Mouse (Mus musculus) intestine, embryonic 14.5 days (tissue): ENCODE results near the gene Pbx4. TPM values are rescaled to one million over a fixed set of nuclear protein-coding genes. Genes with fewer than 3 reads are reported as not detected.

Source experiments
- ATAC-seq: fragments of 200-750 bp; cut with Nextera tagmentation; replicated peaks from 2 replicates; pipeline ENCODE4 v1.8.0; 2017; ENCODE audit warnings: low read depth, moderate number of reproducible peaks, moderate TSS enrichment, moderate library complexity; ENCODE audit not compliant: low FRiP score, low TSS enrichment
- DNase-seq: peaks from one replicate; pipeline ENCODE4 v3.0.0-alpha.2; 2018; ENCODE audit warnings: low spot score
- H3K27ac ChIP-seq: fragments of 300-500 bp; sonication (generic); 2 replicates; pipeline ENCODE4 v1.5.1; 2014; ENCODE audit warnings: low read depth, mild to moderate bottlenecking, control low read depth
- H3K27me3 ChIP-seq: fragments of 300-500 bp; sonication (generic); replicated peaks from 2 replicates; pipeline ENCODE4 v1.6.1; 2014; ENCODE audit warnings: low read length, control low read depth; ENCODE audit not compliant: control insufficient read depth, insufficient read depth
- H3K36me3 ChIP-seq: fragments of 300-500 bp; sonication (generic); 2 replicates; pipeline ENCODE4 v1.6.1; 2014; ENCODE audit warnings: low read length, control low read depth; ENCODE audit not compliant: control insufficient read depth, insufficient read depth
- H3K4me1 ChIP-seq: fragments of 300-500 bp; sonication (generic); replicated peaks from 2 replicates; pipeline ENCODE4 v1.6.1; 2014; ENCODE audit warnings: low read length, control low read depth, mixed read lengths; ENCODE audit not compliant: control insufficient read depth, insufficient read depth
- H3K4me2 ChIP-seq: fragments of 300-500 bp; sonication (generic); 2 replicates; pipeline ENCODE4 v1.6.1; 2014; ENCODE audit warnings: low read length
- H3K4me3 ChIP-seq: fragments of 300-500 bp; sonication (generic); 2 replicates; pipeline ENCODE4 v1.5.1; 2014; ENCODE audit warnings: low read depth, low read length, control low read depth, mixed read lengths
- H3K9ac ChIP-seq: fragments of 300-500 bp; sonication (generic); 2 replicates; pipeline ENCODE4 v1.6.1; 2014; ENCODE audit warnings: mild to moderate bottlenecking, low read length
- H3K9me3 ChIP-seq: fragments of 300-500 bp; sonication (generic); 2 replicates; pipeline ENCODE4 v1.6.1; 2016; ENCODE audit warnings: low read length, control low read depth; ENCODE audit not compliant: control insufficient read depth
- WGBS: fragments of 180-500 bp; shearing (Covaris S2); extraction: QIAGEN DNeasy Blood & Tissue Kit; methylation state at CpG from one replicate; pipeline ENCODE4 v1.1.7; 2014; 5-methylcytosine and 5-hydroxymethylcytosine counted together
- polyA plus RNA-seq: library from polyadenylated mRNA; unstranded; fragments of >200 nt; fragmentation: Nextera tagmentation; extraction: Ambion mirVana; gene quantifications from 2 replicates; pipeline ENCODE4 v1.2.1, GENCODE M21; 2014

Pbx4 gene
- polyA plus RNA-seq, 1 experiment from 2014 or later = 5.7 TPM

DNA sequence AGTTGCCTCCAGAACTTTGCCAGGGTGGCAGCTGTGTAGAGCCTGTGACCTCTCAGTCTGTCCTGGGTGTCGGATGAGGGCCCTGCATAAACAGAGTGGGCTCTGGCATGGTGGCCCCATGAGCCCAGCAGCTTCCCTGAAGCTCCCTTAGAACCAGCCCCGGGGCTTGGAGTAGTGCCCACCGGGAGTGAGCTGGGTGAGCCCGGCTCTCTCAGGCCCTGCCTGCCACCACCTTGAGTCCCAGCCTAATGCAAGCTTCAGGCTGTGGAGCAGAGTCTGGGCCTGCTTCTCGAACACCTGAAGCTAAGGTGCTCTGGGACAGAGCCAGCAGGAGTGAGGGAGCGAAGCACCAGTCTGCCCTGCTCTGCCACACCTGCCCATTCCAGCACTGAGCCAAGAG lies 38.6 kb downstream of the Pbx4 start:
- DNase-seq (no peak), ATAC-seq (no peak)
- no peaks in the 10 kb centered on the region for H3K36me3 ChIP-seq
- H3K4me3 ChIP-seq = no peak overlapping the region
- no peaks in the 10 kb centered on the region for H3K4me1 ChIP-seq
- no peaks in the 10 kb centered on the region for H3K9me3 ChIP-seq
- H3K27ac ChIP-seq = no peak overlapping the region
- no peaks in the 10 kb centered on the region for H3K27me3 ChIP-seq
- H3K4me2 ChIP-seq = no peak overlapping the region
- WGBS = 85% methylated on average over 6 of the region's 6 CpGs
- H3K9ac ChIP-seq = no peak overlapping the region

DNA sequence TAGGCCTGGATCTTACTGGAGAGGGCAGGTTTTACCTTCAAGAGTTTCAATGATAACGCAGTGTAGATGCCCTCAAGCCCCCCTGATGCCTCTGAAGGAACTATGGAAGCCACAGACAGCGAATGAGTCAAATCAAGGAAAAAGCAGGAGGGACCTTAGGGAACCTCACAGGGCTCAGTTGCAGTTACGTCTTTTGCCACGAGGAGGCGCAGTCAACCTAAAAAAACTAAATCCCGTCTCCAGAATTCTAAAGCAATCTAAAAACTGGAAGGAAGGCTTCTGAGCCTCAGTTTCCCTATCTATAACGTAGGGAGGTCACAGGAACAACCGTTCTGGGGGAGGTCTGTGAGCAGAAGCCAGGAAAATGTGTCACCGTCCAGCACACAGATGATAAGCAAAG lies 41.9 kb downstream of the Pbx4 start:
- H3K36me3 ChIP-seq = no peaks in the 10 kb centered on the region
- H3K27me3 ChIP-seq = peaks cover 15% of the 10 kb centered on the region
- H3K9me3 ChIP-seq = no peaks in the 10 kb centered on the region
- H3K4me3 ChIP-seq = no peak overlapping the region
- WGBS = 9% methylated on average over 9 of the region's 9 CpGs
- DNase-seq (peak; percentile 92), ATAC-seq (no peak)
- no peaks in the 10 kb centered on the region for H3K4me1 ChIP-seq
- H3K9ac ChIP-seq = no peak overlapping the region
- H3K27ac ChIP-seq = no peak overlapping the region
- no peak overlapping the region for H3K4me2 ChIP-seq

DNA sequence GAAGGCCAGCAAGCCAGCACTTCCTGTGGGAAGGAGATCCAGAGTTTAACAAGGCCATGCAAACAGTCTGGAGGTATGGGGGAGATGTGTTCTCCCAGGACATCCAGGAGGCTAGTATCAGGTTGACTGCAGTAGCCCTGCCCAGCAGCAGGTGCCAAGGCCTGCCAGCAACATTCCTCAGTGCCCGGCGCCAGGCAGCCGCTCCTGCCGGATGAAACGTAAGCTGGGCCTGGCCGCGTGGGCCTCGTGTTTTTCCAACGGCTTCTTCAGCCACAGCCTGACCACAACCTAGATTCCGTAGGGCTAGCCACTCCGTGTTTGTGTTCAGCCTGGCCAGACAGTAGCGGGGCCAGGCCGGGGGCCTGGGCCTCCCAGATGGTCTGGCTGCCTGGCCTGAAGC lies 42.4 kb downstream of the Pbx4 start:
- Histone ChIP-seq H3K27ac (no peak overlapping the region), H3K4me1 (no peaks in the 10 kb centered on the region), H3K27me3 (peaks cover 20% of the 10 kb centered on the region), H3K4me3 (no peak overlapping the region), H3K36me3 (no peaks in the 10 kb centered on the region), H3K9ac (no peak overlapping the region), H3K9me3 (no peaks in the 10 kb centered on the region), H3K4me2 (no peak overlapping the region)
- no peak for ATAC-seq
- WGBS = 85% methylated on average over 13 of the region's 13 CpGs
- no peak for DNase-seq

DNA sequence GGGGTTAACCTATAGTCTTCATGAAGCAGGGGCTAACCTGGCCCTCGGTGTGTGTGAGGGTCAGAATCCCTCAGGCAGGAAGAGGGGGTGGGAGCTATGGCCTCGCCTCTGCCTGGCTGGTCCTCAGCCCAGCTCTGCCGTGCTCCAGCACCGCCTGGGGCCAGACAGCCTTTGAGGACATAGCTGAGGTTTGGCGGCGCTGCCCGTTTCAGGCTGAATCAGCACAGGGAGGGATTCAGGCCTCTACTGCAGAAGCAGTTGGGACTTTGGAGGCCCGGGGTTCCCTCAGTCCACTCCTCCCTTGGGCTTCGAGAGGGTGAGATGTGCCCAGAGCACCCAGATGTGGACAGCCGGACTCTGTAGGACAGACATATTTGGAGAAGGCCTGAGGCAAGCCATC lies 43.8 kb downstream of the Pbx4 start:
- DNase-seq (no peak), ATAC-seq (no peak)
- no peaks in the 10 kb centered on the region for H3K9me3 ChIP-seq
- no peaks in the 10 kb centered on the region for H3K4me1 ChIP-seq
- H3K9ac ChIP-seq = no peak overlapping the region
- H3K27ac ChIP-seq = no peak overlapping the region
- H3K4me3 ChIP-seq = no peak overlapping the region
- WGBS = 48% methylated on average over 10 of the region's 10 CpGs
- H3K27me3 ChIP-seq = peaks cover 34% of the 10 kb centered on the region
- H3K4me2 ChIP-seq = no peak overlapping the region
- no peaks in the 10 kb centered on the region for H3K36me3 ChIP-seq

DNA sequence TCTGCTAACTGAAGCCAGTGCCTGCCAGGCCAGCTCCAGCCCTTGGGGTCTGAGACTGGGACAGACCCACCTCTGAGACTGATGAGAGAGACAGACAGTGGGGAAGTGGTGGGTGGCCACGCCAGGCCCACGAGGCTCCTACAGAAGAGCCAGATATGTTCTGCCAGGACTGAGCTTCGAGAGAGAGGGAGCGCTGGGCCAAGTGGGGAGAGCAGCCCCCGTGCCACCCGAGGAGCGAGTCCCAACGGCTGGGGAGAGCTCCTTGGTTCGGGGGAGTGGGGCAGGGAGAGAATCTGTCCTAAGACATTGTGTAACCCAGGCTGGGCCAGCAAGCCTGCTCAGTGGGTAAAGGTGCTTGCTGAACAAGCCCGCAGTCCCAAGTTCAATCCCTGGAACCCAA lies 44.7 kb downstream of the Pbx4 start:
- no peak for DNase-seq
- H3K36me3 ChIP-seq = no peaks in the 10 kb centered on the region
- H3K27ac ChIP-seq = no peak overlapping the region
- H3K4me1 ChIP-seq = peaks cover 4% of the 10 kb centered on the region; the same call in 1 of the 2 replicates
- 72% methylated on average over 10 of the region's 10 CpGs for WGBS
- ATAC-seq = no peak
- H3K9me3 ChIP-seq = no peaks in the 10 kb centered on the region; the same call in 1 of the 2 replicates
- H3K4me3 ChIP-seq = no peak overlapping the region
- no peak overlapping the region for H3K4me2 ChIP-seq
- no peak overlapping the region for H3K9ac ChIP-seq
- H3K27me3 ChIP-seq = peaks cover 43% of the 10 kb centered on the region

DNA sequence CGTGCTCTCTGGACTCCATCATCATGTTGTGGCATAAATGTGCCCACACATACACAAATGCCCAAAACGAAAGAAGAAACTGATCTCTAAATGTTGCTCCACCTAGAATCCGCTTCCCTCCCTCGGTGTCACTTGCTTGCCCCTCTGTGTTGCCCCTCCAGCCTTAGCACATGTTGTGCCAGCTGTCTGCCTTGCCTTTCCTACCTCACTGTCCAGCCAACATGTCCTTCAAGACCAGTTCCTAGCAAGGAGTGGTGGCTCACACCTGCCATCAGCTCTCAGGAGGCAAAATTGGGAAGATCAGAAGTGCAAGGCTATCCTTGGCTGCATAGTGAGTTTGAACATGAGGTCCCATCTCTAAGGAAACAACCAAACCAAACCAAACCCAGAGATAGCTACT lies 45.1 kb downstream of the Pbx4 start:
- Histone ChIP-seq H3K27ac (no peak overlapping the region), H3K9ac (no peak overlapping the region), H3K9me3 (no peaks in the 10 kb centered on the region; the same call in 1 of the 2 replicates), H3K27me3 (peaks cover 47% of the 10 kb centered on the region), H3K4me2 (no peak overlapping the region), H3K4me3 (no peak overlapping the region), H3K36me3 (no peaks in the 10 kb centered on the region), H3K4me1 (peaks cover 4% of the 10 kb centered on the region; the same call in 1 of the 2 replicates)
- DNase-seq = no peak
- ATAC-seq = no peak
- 93% methylated on average over 4 of the region's 4 CpGs for WGBS

DNA sequence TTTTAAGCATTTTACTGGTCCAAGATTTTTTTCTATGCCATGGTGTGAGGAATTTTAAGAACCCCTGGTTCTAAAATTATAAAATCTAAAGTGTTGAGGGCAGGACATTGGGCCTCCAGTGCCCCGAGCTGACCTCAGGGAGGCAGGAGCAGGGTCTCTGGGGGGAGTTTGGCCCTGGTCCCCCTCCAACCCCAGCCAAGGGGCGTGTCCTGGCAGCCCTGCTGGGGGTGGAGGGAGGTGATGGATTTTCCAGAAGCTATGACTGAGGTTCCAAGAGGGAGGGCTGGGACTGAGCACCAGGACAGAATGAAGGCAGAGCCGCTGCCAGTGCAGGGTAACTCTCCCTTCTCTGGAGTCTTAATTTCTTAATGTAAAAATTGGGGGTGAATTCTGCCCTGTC lies 45.7 kb downstream of the Pbx4 start:
- Histone ChIP-seq H3K9ac (no peak overlapping the region), H3K9me3 (no peaks in the 10 kb centered on the region; the same call in 1 of the 2 replicates), H3K36me3 (no peaks in the 10 kb centered on the region), H3K27me3 (peaks cover 53% of the 10 kb centered on the region), H3K4me3 (no peak overlapping the region), H3K27ac (no peak overlapping the region), H3K4me1 (peaks cover 4% of the 10 kb centered on the region; the same call in 1 of the 2 replicates), H3K4me2 (no peak overlapping the region)
- WGBS = 58% methylated on average over 3 of the region's 3 CpGs
- DNase-seq (no peak), ATAC-seq (no peak)

DNA sequence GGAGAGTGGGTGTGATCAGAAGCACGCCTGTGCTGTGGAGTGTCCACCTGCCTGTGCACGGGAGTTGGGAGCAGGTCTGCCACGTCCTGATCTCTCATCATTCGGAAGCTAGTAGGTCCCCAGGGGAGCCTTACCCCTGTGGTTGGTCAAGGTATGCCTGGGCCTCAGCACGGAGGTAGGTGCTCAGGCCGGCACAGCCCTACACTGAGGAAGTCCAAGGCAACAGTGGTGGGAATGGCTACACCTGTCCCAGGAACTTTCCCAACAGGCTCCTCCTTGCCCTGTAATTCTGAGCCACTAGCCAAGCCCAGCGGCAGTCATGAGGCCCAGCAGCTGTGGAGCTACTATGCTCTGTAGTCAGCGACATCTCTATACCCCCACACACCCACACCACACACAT lies 47.4 kb downstream of the Pbx4 start:
- H3K4me1 ChIP-seq = peaks cover 4% of the 10 kb centered on the region; the same call in 1 of the 2 replicates
- no peaks in the 10 kb centered on the region; the same call in 1 of the 2 replicates for H3K9me3 ChIP-seq
- no peak for DNase-seq
- no peak for ATAC-seq
- H3K4me3 ChIP-seq = no peak overlapping the region
- H3K4me2 ChIP-seq = no peak overlapping the region
- H3K36me3 ChIP-seq = no peaks in the 10 kb centered on the region
- 59% methylated on average over 8 of the region's 8 CpGs for WGBS
- no peak overlapping the region for H3K9ac ChIP-seq
- H3K27ac ChIP-seq = no peak overlapping the region
- peaks cover 70% of the 10 kb centered on the region for H3K27me3 ChIP-seq

DNA sequence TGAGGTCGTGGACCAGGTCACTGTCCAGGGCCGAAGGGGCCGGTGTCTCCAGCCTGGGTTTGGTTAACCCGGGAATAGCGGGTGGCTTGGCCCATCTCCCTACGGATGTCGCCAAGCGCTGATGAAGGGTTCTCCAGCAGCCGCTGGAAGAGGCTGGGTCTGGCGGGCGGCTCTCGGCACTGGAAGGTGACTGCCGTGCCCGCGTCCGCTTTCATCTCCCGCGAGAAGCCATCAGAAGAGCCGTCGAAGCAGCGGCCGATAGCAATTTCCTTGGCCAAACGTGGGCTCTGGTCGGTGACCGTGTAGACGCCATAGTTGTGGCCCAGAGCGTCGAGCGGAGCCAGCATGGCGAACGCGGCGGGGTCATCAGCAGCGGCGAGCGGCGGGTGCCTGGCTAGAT lies 48.5 kb downstream of the Pbx4 start:
- peaks cover 82% of the 10 kb centered on the region for H3K27me3 ChIP-seq
- H3K4me3 ChIP-seq = 0 out of 2 replicates have a peak overlapping the region, but pooled peaks have one; percentile 41
- no peak overlapping the region for H3K9ac ChIP-seq
- DNase-seq (no peak), ATAC-seq (no peak)
- H3K4me2 ChIP-seq = peak overlapping the region; percentile 53
- H3K9me3 ChIP-seq = no peaks in the 10 kb centered on the region; the same call in 1 of the 2 replicates
- 13% methylated on average over 37 of the region's 37 CpGs for WGBS
- peaks cover 4% of the 10 kb centered on the region; the same call in 1 of the 2 replicates for H3K4me1 ChIP-seq
- H3K27ac ChIP-seq = no peak overlapping the region
- no peaks in the 10 kb centered on the region for H3K36me3 ChIP-seq
